14 mouse cellular contexts compared by ENCODE assay signal in genomic region chr19:26510887-26511286, GRCm38 (mm10).
DNase-seq lines count a peak whose midpoint lies in the region; ATAC-seq and TF ChIP-seq lines count a peak whose summit lies in the region.
"Had no signal": no experiment of that assay in that cellular context is flagged by ENCODE, and none has a peak within 500 bp of the region (broad histone marks: within the 10 kb centered on the region; RNA-seq: fewer than 3 reads in every experiment).

No protein-coding gene starts in this region.

- DNase-seq in embryo, embryonic 11 days, result peak; percentile 20
- no peak for DNase-seq in embryo, embryonic 9.5 days (ENCODE audit: extremely low spot score)
- DNase-seq in liver, embryonic 14.5 days (ENCODE audit: low read depth in 3 of 3, low spot score in 3 of 3), result no peak
- no peak for DNase-seq in liver
- DNase-seq in urinary bladder, adult 2 months (ENCODE audit: low spot score), result no peak
- no peak for DNase-seq in limb, embryonic 10.5 days (ENCODE audit: low spot score)
- DNase-seq: layer of hippocampus, adult 9-11 months had no signal

- WGBS in liver, embryonic 14.5 days (ENCODE audit: insufficient replicate concordance), result 64% methylated on average over 3 of the region's 3 CpGs
- WGBS in limb, embryonic 10.5 days, result 93% methylated on average over 3 of the region's 3 CpGs

- no peak overlapping the region for H3K27ac ChIP-seq in liver, embryonic 14.5 days
- H3K27ac ChIP-seq in limb, embryonic 10.5 days, result no peak overlapping the region
- H3K27ac ChIP-seq: forebrain, embryonic 13.5 days; liver, embryonic 15.5 days; midbrain, embryonic 13.5 days had no signal

- no peak overlapping the region for H3K4me2 ChIP-seq in liver, embryonic 14.5 days (ENCODE audit: low read depth)
- H3K4me2 ChIP-seq: forebrain, embryonic 13.5 days; hindbrain, embryonic 15.5 days; liver, embryonic 15.5 days; midbrain, embryonic 13.5 days had no signal

- H3K9me3 ChIP-seq in liver, embryonic 14.5 days (ENCODE audit: control insufficient read depth, low read length), result no peaks in the 10 kb centered on the region
- H3K9me3 ChIP-seq in E14TG2a.4 (ENCODE audit: low read length), result no peaks in the 10 kb centered on the region
- no peaks in the 10 kb centered on the region for H3K9me3 ChIP-seq in limb, embryonic 10.5 days (replicated peaks)
- H3K9me3 ChIP-seq: forebrain, embryonic 13.5 days; hindbrain, embryonic 15.5 days; liver, embryonic 15.5 days; midbrain, embryonic 13.5 days had no signal

- H3K27me3 ChIP-seq in liver, embryonic 14.5 days (ENCODE audit: control insufficient read depth, insufficient read depth, low read length), result no peaks in the 10 kb centered on the region
- no peaks in the 10 kb centered on the region for H3K27me3 ChIP-seq in E14TG2a.4 (ENCODE audit: insufficient read depth, low read length)
- no peaks in the 10 kb centered on the region for H3K27me3 ChIP-seq in limb, embryonic 10.5 days (ENCODE audit: low read depth, poor library complexity, severe bottlenecking)
- H3K27me3 ChIP-seq: forebrain, embryonic 13.5 days; hindbrain, embryonic 15.5 days; liver, embryonic 15.5 days; midbrain, embryonic 13.5 days had no signal

- no peak overlapping the region for H3K4me3 ChIP-seq in liver, embryonic 14.5 days (ENCODE audit: insufficient read depth in 1 of 2, low read depth in 2 of 2, low read length in 2 of 2)
- no peak overlapping the region for H3K4me3 ChIP-seq in E14TG2a.4 (replicated peaks; ENCODE audit: low read length)
- no peak overlapping the region for H3K4me3 ChIP-seq in limb, embryonic 10.5 days
- H3K4me3 ChIP-seq: forebrain, embryonic 13.5 days; hindbrain, embryonic 15.5 days; liver, embryonic 15.5 days; midbrain, embryonic 13.5 days had no signal

- no peak for ATAC-seq in liver, embryonic 14.5 days (ENCODE audit: insufficient read depth)
- peak; percentile 48; the same call in 1 of the 2 replicates for ATAC-seq in megakaryocyte, adult 5-6 weeks (ENCODE audit: poor library complexity, severe bottlenecking)
- ATAC-seq: forebrain, embryonic 13.5 days had no signal

- no peaks in the 10 kb centered on the region for H3K4me1 ChIP-seq in liver, embryonic 14.5 days (replicated peaks; ENCODE audit: control insufficient read depth in 2 of 2, insufficient read depth in 2 of 2, low read length in 1 of 2)
- no peaks in the 10 kb centered on the region for H3K4me1 ChIP-seq in E14TG2a.4 (replicated peaks; ENCODE audit: low read depth, low read length)
- H3K4me1 ChIP-seq in limb, embryonic 10.5 days, result peaks cover 3% of the 10 kb centered on the region; the same call in 1 of the 2 replicates
- H3K4me1 ChIP-seq: liver, embryonic 15.5 days had no signal

- no peak for TF ChIP-seq EP300 in liver, embryonic 14.5 days (IDR thresholded peaks at IDR 0.05; ENCODE audit: low read depth)

- no peaks in the 10 kb centered on the region for H3K36me3 ChIP-seq in liver, embryonic 14.5 days (replicated peaks; ENCODE audit: control insufficient read depth, insufficient read depth, low read depth)
- H3K36me3 ChIP-seq in E14TG2a.4 (ENCODE audit: insufficient read depth, low read length), result no peaks in the 10 kb centered on the region
- H3K36me3 ChIP-seq in limb, embryonic 10.5 days, result no peaks in the 10 kb centered on the region
- H3K36me3 ChIP-seq: G1E; hindbrain, embryonic 15.5 days; liver, embryonic 15.5 days; midbrain, embryonic 13.5 days had no signal

- TF ChIP-seq CTCF in liver, embryonic 14.5 days (IDR thresholded peaks at IDR 0.05; ENCODE audit: low read depth), result peak; percentile 37
- TF ChIP-seq CTCF in E14TG2a.4 (conservative IDR thresholded peaks at IDR 0.05; ENCODE audit: low read length), result peak; percentile 31

- no peak overlapping the region for H3K9ac ChIP-seq in liver, embryonic 14.5 days (replicated peaks)
- H3K9ac ChIP-seq: hindbrain, embryonic 15.5 days; liver, embryonic 15.5 days; midbrain, embryonic 13.5 days had no signal
